Mouse (Mus musculus): Measurements from ENCODE around the gene Crtap.

- TF ChIP-seq ZC3H11A (IDR thresholded peaks at IDR 0.05; ENCODE audit: borderline replicate concordance, low read depth, low read length) = no peak
- TF ChIP-seq CHD2 (IDR thresholded peaks at IDR 0.05; ENCODE audit: low read depth, low read length) = no peak
- TF ChIP-seq HCFC1 (IDR thresholded peaks at IDR 0.05; ENCODE audit: borderline replicate concordance, insufficient read depth, low read length) = no peak
- TF ChIP-seq ZNF384 (IDR thresholded peaks at IDR 0.05; ENCODE audit: low read depth, low read length) = no peak
- TF ChIP-seq MAFK (IDR thresholded peaks at IDR 0.05; ENCODE audit: insufficient read depth, low read depth, low read length) = no peak
Observed at GRCm38 (mm10) chr9:114401685-114402080, 11.2 kb upstream of the Crtap start.
